Mouse (Mus musculus): ENCODE results near the gene Cacnb4.

DNA sequence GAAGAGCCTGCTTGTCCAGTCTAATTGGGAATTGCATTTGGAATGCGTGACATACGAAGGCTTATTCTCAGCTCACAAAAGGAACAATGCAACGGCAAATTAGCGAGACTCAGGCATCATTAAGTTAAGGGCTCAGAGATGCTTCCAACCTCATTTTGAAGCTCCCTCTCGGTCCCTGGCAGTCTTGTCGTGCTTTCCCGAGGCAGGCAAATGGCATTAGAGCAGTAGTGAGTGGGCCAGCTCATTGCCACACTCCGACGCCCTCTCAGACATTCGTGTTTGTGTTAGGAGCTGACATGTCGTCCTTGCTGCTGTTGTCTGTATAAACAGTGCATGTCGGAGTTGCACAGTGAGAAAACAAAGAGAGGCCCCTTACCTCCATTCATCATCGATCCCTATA lies 164.8 kb downstream of the Cacnb4 start:
- TF ChIP-seq POLR2A (IDR thresholded peaks at IDR 0.05; ENCODE audit: insufficient read depth, low read length) (no peak), CTCF (IDR thresholded peaks at IDR 0.05; ENCODE audit: low read depth, low read length) (no peak), EP300 (IDR thresholded peaks at IDR 0.05; ENCODE audit: insufficient read depth, low read depth, low read length) (no peak)

Measured in ES-Bruce4 (cell line).